Mouse (Mus musculus): ENCODE results near the gene Gm17521. TPM values are rescaled to one million over a fixed set of nuclear protein-coding genes. Genes with fewer than 3 reads are reported as not detected.
"Not testable (repeated sequence)": the region's sequence is repeated elsewhere in the genome, so short reads cannot be mapped to it uniquely, and the experiment has no call there.

The Gm17521 gene
- total RNA-seq (2021) = not detected

GRCm38 (mm10) chrX:123029569-123029968, at the start of gene Gm17521:
Gm17521 (minus strand) TSS chrX:123029669.
- DNase-seq (ENCODE audit: extremely low spot score in 1 of 2, low spot score in 2 of 2); intact Hi-C loops (cut with DNase I): not testable (repeated sequence)

- no peak for DNase-seq (ENCODE audit: extremely low spot score in 1 of 2, low spot score in 2 of 2)
- intact Hi-C loops (cut with DNase I) = no loop called here
Observed at GRCm38 (mm10) chrX:123043956-123044355, 14.5 kb upstream of the Gm17521 start.

GRCm38 (mm10) chrX:123043516-123043915, 14.0 kb upstream of the Gm17521 start:
- intact Hi-C loops (cut with DNase I) = no loop called here
- no peak for DNase-seq (ENCODE audit: extremely low spot score in 1 of 2, low spot score in 2 of 2)

Other genes starting within 250 kb of the Gm17521 start
- 1 to 10 TPM; 3.9 to 6.6 TPM for gene Cldn34c1, start 73.8 kb upstream of the Gm17521 start, total RNA-seq (2021)
- not detected for gene Srsx, start 192.8 kb upstream of the Gm17521 start, total RNA-seq (2021)
- not detected for gene Gm17577, start 217.2 kb upstream of the Gm17521 start, total RNA-seq (2021)

Data from left cerebral cortex, postnatal 10 days (tissue).